Mouse (Mus musculus): ENCODE measurements around the gene Mc3r. TPM values are rescaled to one million over a fixed set of nuclear protein-coding genes. Genes with fewer than 3 reads are reported as not detected.

Gene Mc3r
- total RNA-seq, 2 experiments from 2014 or later, result 0.21 to 0.25 TPM

DNA sequence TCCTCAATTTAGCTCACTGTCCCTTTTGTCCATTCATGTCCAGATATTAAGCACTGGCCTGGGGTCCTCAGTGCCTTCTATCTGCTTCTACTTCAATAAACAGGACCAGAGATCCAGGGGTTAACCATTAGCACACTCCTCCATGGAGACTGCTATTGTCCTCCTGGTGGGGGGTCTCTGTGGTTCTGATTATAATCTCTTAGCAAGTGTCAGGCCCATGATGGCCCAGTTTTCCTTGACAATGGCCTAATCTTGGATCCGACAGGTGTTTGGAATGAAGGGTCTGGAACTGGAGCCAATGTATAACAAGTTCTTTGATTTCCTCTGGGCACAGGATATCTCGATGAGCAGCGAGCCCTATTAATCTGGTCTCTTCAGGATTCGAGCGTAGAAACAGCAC is 10.1 kb upstream of the Mc3r start:
- intact Hi-C loops (cut with DNase I), result no loop called here
- DNase-seq (ENCODE audit: low spot score in 2 of 2), result no peak

DNA sequence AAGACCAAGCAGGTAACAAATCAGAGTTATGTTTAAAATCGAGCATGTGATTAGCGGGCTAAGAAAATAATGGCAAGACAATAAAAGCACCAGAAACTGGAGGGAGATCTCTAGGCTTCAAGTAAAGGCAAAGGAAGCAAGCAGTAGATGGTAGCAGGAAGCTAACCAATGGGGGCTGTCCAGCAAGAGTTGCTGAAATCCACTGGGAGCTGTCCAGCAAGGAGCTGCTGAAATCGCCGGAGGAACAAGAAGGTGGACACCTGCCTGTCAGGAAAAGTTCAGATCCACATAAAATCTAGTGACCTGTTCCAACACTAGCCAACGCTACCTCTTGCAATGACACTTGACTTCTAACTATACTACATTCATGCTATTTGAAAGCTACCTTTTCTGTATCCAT is 7.3 kb upstream of the Mc3r start:
- intact Hi-C loops (cut with DNase I), result no loop called here
- no peak for DNase-seq (ENCODE audit: low spot score in 2 of 2)

GRCm38 (mm10) chr2:172245497-172245896 is 2.8 kb upstream of the Mc3r start:
- no peak for DNase-seq (ENCODE audit: low spot score in 2 of 2)
- intact Hi-C loops (cut with DNase I), result no loop called here

DNA sequence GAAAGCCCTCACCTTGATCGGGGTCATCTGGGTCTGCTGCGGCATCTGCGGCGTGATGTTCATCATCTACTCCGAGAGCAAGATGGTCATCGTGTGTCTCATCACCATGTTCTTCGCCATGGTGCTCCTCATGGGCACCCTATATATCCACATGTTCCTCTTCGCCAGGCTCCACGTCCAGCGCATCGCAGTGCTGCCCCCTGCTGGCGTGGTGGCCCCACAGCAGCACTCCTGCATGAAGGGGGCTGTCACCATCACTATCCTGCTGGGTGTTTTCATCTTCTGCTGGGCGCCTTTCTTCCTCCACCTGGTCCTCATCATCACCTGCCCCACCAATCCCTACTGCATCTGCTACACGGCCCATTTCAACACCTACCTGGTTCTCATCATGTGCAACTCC is 1.0 kb downstream of the Mc3r start:
- intact Hi-C loops (cut with DNase I), result loop anchor here (1.0 kb wide), 1 partner anchor 79 kb away; no protein-coding TSS in a partner anchor

GRCm38 (mm10) chr2:172256418-172256817 is 8.1 kb downstream of the Mc3r start:
- DNase-seq (ENCODE audit: low spot score in 2 of 2), result no peak
- intact Hi-C loops (cut with DNase I), result no loop called here

More for the DNA sequence above, 1.0 kb downstream of the Mc3r start:
- no peak for DNase-seq (ENCODE audit: low spot score in 2 of 2)

DNA sequence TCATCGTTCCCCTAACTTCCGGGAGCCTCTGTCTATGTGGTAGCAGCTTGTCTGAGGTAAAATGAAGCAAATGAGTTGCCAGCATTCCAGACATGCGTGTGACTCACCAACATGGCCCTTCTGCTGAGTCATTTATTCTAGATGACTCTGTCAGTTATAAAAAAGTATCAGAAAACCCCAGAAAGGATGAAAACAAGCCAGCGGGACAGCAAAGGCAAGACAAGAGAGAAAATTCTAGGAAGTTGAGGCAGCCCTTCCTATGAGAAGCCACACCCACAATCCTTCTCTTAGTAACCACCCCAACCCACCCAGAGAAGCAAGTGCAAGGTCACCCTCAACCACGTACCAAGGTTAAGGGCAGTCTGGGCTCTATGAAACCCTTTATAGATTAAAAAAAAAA is 8.7 kb downstream of the Mc3r start:
- peak in 1 of 2 experiments; percentile 62 for DNase-seq (ENCODE audit: low spot score in 2 of 2)
- intact Hi-C loops (cut with DNase I), result no loop called here

GRCm38 (mm10) chr2:172257471-172258065 is 9.3 kb downstream of the Mc3r start:
- intact Hi-C loops (cut with DNase I), result no loop called here
- no peak for DNase-seq (ENCODE audit: low spot score in 2 of 2)

GRCm38 (mm10) chr2:172260064-172260463 is 11.8 kb downstream of the Mc3r start:
- no peak for DNase-seq (ENCODE audit: low spot score in 2 of 2)
- intact Hi-C loops (cut with DNase I), result no loop called here

- no peak for DNase-seq (ENCODE audit: low spot score in 2 of 2)
- intact Hi-C loops (cut with DNase I), result no loop called here
These were observed 13.1 kb downstream of the Mc3r start for GRCm38 (mm10) chr2:172261441-172261840.

- intact Hi-C loops (cut with DNase I), result no loop called here
- DNase-seq (ENCODE audit: low spot score in 2 of 2), result no peak
These were observed 14.9 kb downstream of the Mc3r start for GRCm38 (mm10) chr2:172263216-172263615.

- intact Hi-C loops (cut with DNase I), result no loop called here
- DNase-seq (ENCODE audit: low spot score in 2 of 2), result no peak
These were observed 21.6 kb downstream of the Mc3r start for GRCm38 (mm10) chr2:172269907-172270306.

- intact Hi-C loops (cut with DNase I), result no loop called here
- no peak for DNase-seq (ENCODE audit: low spot score in 2 of 2)
These were observed 22.2 kb downstream of the Mc3r start for GRCm38 (mm10) chr2:172270485-172270944.

- intact Hi-C loops (cut with DNase I), result no loop called here
- peak in 1 of 2 experiments; percentile 43 for DNase-seq (ENCODE audit: low spot score in 2 of 2)
These were observed 22.8 kb downstream of the Mc3r start for GRCm38 (mm10) chr2:172270974-172271697.

DNA sequence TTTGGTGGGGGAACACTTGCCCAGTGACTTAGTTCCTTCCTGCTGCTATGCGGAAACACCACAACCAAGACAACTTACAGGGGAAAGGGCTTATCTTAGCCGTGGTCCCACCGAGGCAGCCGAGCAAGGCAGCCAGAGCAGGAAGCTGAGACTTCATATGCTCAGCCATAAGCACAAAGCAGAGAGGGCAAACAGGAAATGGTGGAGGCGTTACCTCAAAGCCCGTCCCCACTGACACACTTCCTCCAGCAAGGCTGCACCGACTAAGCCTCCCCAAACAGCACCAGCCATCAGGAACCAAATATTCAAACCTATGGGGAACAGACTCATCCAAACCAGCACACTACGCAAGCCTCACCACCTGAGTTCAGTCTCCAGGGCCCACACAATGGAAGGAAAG is 26.4 kb downstream of the Mc3r start:
- intact Hi-C loops (cut with DNase I), result no loop called here
- DNase-seq (ENCODE audit: low spot score in 2 of 2), result no peak

DNA sequence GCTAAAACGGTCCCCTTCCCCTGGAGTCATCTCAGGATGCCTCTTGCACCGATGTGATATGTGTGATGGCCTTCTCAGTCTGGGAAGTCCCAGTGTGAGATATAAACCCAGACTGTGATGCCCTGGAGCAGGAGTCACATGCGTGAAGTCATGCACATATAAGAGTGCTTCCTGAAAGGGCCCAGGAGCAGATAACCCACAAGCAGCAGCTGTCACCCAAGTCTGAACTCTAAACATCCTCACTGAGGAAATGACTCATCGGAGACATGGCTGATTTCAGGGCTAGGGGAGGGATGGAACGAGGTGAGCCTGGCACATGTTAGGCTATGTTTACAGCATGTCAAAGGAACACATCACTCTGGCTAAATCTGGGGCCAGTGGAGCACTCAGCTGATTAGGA is 27.9 kb downstream of the Mc3r start:
- no peak for DNase-seq (ENCODE audit: low spot score in 2 of 2)
- intact Hi-C loops (cut with DNase I), result no loop called here

GRCm38 (mm10) chr2:172278979-172279378 is 30.7 kb downstream of the Mc3r start:
- intact Hi-C loops (cut with DNase I), result no loop called here

DNA sequence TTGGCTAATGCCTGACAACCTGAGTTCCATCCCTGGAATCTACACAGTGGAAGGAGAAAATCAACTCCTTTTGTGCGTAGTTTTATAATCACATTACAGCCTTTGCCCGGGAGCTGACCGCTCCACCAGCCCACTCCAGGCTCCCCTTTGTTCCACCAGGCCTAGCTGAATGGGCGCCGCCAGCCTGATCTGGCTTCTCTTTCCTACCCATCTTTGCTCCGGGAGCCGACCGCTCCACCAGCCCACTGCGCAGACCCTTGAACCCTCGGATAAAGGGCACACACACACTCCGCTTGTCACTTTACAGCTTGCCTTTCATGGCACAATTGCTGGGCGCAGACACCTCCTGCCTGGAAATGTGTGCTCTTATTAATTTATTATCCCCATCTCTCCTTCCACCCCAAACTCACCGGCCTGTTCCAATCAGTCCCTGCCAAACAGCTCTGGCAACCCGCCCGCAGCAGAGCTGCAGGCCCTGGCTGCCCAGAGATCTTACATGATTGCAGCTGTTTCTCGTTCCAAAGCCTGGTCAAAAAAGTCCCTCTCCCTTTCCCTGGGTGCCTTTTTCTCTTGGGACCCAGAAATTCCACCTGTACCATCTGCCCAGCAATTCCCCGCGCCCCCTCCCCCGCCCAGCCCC is 33.9 kb downstream of the Mc3r start:
- DNase-seq (ENCODE audit: low spot score in 2 of 2), result peak in 1 of 2 experiments; percentile 33
- intact Hi-C loops (cut with DNase I), result no loop called here

More at GRCm38 (mm10) chr2:172278979-172279378, 30.7 kb downstream of the Mc3r start:
- DNase-seq (ENCODE audit: low spot score in 2 of 2), result no peak

DNA sequence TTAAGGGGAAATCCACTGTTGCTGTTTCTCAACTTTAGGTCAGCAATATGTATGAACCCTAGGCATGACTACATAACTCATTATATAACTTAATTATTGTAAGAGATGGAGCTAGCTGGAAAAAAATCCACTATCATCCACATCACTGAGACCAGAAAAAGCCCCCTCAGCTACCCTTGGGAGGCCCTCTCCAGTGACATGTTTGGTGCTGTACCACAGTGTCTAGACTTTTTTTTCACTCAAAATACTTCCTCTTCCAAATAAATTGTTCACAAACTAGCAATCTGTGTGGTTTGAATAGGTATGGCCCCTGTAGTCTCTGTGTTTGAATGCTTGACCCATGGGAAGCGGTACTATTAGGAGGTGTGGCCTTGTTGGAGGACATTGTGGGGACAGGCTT is 39.4 kb downstream of the Mc3r start:
- no peak for DNase-seq (ENCODE audit: low spot score in 2 of 2)

DNA sequence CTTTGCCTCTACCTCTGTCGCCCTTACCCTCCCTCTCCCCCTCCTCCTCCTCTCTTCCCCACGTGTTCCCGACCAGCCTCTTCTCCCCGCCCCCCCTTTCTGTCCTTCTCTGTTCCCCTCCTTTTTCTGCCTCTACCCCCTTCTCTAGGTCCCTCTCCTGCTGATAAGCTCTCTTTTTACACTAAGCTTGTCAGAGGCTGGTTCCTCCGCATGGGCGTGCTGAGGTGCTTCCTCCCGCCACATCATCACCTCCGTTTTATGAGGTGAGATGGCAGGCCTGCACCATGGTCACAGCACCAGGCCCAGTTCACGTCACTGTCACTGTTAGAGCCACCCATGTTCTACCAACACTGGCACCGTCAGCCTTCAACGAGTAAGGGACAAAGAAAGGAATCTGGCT is 40.7 kb downstream of the Mc3r start:
- no peak for DNase-seq (ENCODE audit: low spot score in 2 of 2)
- intact Hi-C loops (cut with DNase I), result no loop called here

More for the DNA sequence above, 39.4 kb downstream of the Mc3r start:
- intact Hi-C loops (cut with DNase I), result no loop called here

GRCm38 (mm10) chr2:172289632-172290031 is 41.3 kb downstream of the Mc3r start:
- no peak for DNase-seq (ENCODE audit: low spot score in 2 of 2)
- intact Hi-C loops (cut with DNase I), result no loop called here

DNA sequence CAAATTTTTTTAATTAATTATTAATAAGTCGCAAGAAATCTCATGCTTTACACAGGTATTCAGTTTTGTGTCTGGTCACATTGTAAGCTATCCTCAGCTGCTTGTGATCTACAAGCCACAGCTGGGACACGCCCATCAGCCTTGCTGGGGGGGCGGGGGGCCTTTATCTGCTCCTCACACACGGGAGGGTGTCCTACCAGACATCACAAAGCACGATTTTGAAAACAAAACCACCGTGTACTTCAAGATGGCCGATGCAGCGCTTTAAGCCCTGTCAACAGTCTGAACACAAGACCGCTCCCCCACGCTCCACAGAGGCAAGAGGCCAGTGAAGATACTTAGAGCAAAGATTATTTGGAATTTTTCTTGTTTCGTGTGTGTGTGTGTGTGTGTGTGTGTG is 42.2 kb downstream of the Mc3r start:
- intact Hi-C loops (cut with DNase I), result no loop called here
- no peak for DNase-seq (ENCODE audit: low spot score in 2 of 2)

Data from left cerebral cortex, postnatal 25 days (tissue).